Mouse (Mus musculus): ENCODE results near the gene Msh2. TPM values are rescaled to one million over a fixed set of nuclear protein-coding genes. Genes with fewer than 3 reads are reported as not detected.

Msh2 gene
- polyA plus RNA-seq, 1 experiment, result 0.43 TPM

GRCm38 (mm10) chr17:87698996-87699765, 27.1 kb downstream of the Msh2 start:
- no peaks in the 10 kb centered on the region for H3K9me3 ChIP-seq (ENCODE audit: control insufficient read depth, low read length)
- no peak for TF ChIP-seq TAL1 (IDR thresholded peaks at IDR 0.05; ENCODE audit: low read length)
- TF ChIP-seq GATA1 (IDR thresholded peaks at IDR 0.05; ENCODE audit: low read length), result no peak
- H3K36me3 ChIP-seq (ENCODE audit: control insufficient read depth), result peaks cover 82% of the 10 kb centered on the region
- no peaks in the 10 kb centered on the region for H3K4me1 ChIP-seq (ENCODE audit: control insufficient read depth)
- no peaks in the 10 kb centered on the region for H3K27me3 ChIP-seq (ENCODE audit: control insufficient read depth)
- H3K4me3 ChIP-seq (replicated peaks), result no peak overlapping the region

DNA sequence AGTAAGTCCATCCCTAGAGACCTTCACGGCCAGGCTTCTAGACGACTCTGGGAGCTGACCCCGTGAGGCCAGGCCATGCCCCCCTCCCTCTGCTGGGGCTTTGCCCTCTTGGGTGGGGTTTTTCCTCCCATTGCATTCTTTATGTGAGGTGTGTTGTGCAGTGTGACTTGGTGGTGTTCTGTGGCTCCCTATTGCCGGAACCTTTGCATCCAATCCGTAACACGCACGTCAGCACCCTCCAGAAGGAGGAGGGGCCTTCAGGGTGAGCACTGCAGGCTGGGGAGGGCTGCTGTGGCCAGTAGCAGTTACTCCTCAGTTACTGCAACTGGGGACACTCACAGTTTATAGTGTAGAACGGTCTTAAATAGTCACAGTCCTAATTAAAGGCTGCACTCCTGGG, 28.0 kb downstream of the Msh2 start:
- H3K36me3 ChIP-seq (ENCODE audit: control insufficient read depth), result peaks cover 78% of the 10 kb centered on the region
- TF ChIP-seq GATA1 (IDR thresholded peaks at IDR 0.05; ENCODE audit: low read length) (no peak), TAL1 (IDR thresholded peaks at IDR 0.05; ENCODE audit: low read length) (no peak)
- H3K27me3 ChIP-seq (ENCODE audit: control insufficient read depth), result no peaks in the 10 kb centered on the region

GRCm38 (mm10) chr17:87724727-87725126, 52.6 kb downstream of the Msh2 start:
- Histone ChIP-seq H3K9me3 (ENCODE audit: control insufficient read depth, low read length) (no peaks in the 10 kb centered on the region), H3K36me3 (ENCODE audit: control insufficient read depth) (peaks cover 56% of the 10 kb centered on the region), H3K4me1 (ENCODE audit: control insufficient read depth) (no peaks in the 10 kb centered on the region), H3K27me3 (ENCODE audit: control insufficient read depth) (no peaks in the 10 kb centered on the region), H3K4me3 (replicated peaks) (no peak overlapping the region)
- no peak for TF ChIP-seq TAL1 (IDR thresholded peaks at IDR 0.05; ENCODE audit: low read length)
- no peak for TF ChIP-seq GATA1 (IDR thresholded peaks at IDR 0.05; ENCODE audit: low read length)

More for the DNA sequence above, 28.0 kb downstream of the Msh2 start:
- no peaks in the 10 kb centered on the region for H3K4me1 ChIP-seq (ENCODE audit: control insufficient read depth)
- no peaks in the 10 kb centered on the region for H3K9me3 ChIP-seq (ENCODE audit: control insufficient read depth, low read length)
- H3K4me3 ChIP-seq (replicated peaks), result no peak overlapping the region

DNA sequence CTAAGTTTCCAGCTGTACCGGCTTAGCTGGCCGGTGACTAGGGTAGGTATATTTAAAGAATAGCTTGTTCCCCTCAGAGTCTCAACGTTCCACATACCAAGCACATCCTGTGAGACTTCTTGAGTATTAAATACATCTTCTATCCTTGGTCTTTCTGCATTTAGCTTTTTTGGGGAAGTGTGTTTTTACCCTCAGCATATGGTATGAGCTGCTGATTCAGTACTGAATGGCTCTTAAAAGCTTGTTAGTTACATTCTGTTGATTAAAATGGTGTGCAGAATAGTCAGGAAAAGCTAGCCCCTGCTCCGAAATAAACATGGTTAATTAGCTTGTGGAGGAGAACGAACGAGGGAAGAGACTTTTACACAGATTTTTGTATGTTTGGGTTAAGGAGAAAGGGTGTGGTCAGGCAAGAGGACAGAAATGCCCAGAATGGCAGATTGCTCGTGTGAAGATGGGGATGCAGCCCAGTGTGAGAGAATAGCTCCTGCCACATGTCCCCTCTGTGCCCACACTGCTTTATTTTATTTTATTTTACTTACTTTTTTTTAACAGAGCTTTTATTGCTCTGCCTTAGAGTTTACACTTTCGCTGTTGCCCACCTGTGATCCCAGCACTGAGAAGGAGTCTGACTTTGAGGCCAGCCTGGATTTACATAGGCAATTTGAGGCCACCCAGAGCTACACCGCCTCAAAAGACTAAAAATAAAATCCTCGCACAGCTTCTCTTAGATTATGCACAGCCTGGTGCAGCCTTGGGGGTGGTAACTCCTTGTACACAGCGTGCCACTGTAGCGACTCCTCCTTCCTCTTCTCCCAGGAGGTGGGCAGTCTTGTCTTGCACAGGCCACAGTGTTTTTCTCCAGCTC, 54.6 kb downstream of the Msh2 start:
- Histone ChIP-seq H3K9me3 (ENCODE audit: control insufficient read depth, low read length) (no peaks in the 10 kb centered on the region), H3K4me3 (replicated peaks) (no peak overlapping the region), H3K4me1 (ENCODE audit: control insufficient read depth) (no peaks in the 10 kb centered on the region), H3K27me3 (ENCODE audit: control insufficient read depth) (no peaks in the 10 kb centered on the region), H3K36me3 (ENCODE audit: control insufficient read depth) (peaks cover 37% of the 10 kb centered on the region)
- no peak for TF ChIP-seq GATA1 (IDR thresholded peaks at IDR 0.05; ENCODE audit: low read length)
- TF ChIP-seq TAL1 (IDR thresholded peaks at IDR 0.05; ENCODE audit: low read length), result no peak

GRCm38 (mm10) chr17:87731962-87732361, 59.8 kb downstream of the Msh2 start:
- TF ChIP-seq TAL1 (IDR thresholded peaks at IDR 0.05; ENCODE audit: low read length) (no peak), GATA1 (IDR thresholded peaks at IDR 0.05; ENCODE audit: low read length) (no peak)
- Histone ChIP-seq H3K9me3 (ENCODE audit: control insufficient read depth, low read length) (0 out of 2 replicates have a peak, but pooled peaks cover 3% of the 10 kb centered on the region), H3K36me3 (ENCODE audit: control insufficient read depth) (no peaks in the 10 kb centered on the region), H3K4me3 (replicated peaks) (no peak overlapping the region), H3K4me1 (ENCODE audit: control insufficient read depth) (no peaks in the 10 kb centered on the region), H3K27me3 (ENCODE audit: control insufficient read depth) (no peaks in the 10 kb centered on the region)

DNA sequence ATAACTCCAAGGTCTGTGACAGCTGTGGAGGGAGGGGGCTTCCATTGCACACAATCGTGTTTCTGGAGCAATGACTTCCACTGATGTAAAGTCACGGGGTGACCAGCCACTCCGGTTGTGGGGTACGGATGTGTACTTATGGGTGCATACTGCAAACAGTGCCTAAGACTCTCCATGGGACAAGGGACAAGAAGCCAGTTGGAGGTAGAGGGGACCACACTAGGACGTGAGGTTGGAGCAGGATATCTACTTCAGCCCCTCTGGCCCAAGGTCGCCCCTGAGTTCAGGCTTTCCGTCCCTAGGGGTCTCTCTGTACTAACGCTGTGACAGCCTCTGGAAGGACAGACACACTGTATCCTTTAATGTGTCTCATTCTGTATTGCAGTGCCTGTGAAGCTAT, 62.3 kb downstream of the Msh2 start:
- Histone ChIP-seq H3K9me3 (ENCODE audit: control insufficient read depth, low read length) (0 out of 2 replicates have a peak, but pooled peaks cover 3% of the 10 kb centered on the region), H3K36me3 (ENCODE audit: control insufficient read depth) (no peaks in the 10 kb centered on the region), H3K4me1 (ENCODE audit: control insufficient read depth) (no peaks in the 10 kb centered on the region), H3K27me3 (ENCODE audit: control insufficient read depth) (no peaks in the 10 kb centered on the region), H3K4me3 (replicated peaks) (no peak overlapping the region)
- no peak for TF ChIP-seq TAL1 (IDR thresholded peaks at IDR 0.05; ENCODE audit: low read length)
- no peak for TF ChIP-seq GATA1 (IDR thresholded peaks at IDR 0.05; ENCODE audit: low read length)

DNA sequence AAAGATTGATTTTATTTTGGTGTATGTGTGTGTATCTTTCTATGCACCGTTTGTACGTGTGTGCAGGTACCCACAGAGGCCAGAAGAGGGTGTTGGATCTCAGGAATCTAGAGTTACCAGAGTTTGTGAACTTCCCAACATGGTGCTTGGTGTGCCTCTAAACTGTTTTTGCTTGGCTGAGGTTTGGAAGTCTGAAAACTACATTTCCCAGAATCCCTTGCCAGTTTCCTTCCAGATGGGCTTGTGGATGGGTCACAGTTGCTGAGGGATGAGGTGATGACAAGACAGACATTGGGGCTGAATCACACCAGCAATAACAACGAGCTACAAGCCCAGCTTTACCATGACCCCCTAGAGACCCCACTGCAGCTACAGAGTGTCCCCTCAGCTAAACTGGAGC, 65.0 kb downstream of the Msh2 start:
- no peak overlapping the region for H3K4me3 ChIP-seq (replicated peaks)
- TF ChIP-seq TAL1 (IDR thresholded peaks at IDR 0.05; ENCODE audit: low read length) (no peak), GATA1 (IDR thresholded peaks at IDR 0.05; ENCODE audit: low read length) (no peak)
- H3K27me3 ChIP-seq (ENCODE audit: control insufficient read depth), result no peaks in the 10 kb centered on the region
- 0 out of 2 replicates have a peak, but pooled peaks cover 3% of the 10 kb centered on the region for H3K9me3 ChIP-seq (ENCODE audit: control insufficient read depth, low read length)
- H3K4me1 ChIP-seq (ENCODE audit: control insufficient read depth), result no peaks in the 10 kb centered on the region
- H3K36me3 ChIP-seq (ENCODE audit: control insufficient read depth), result no peaks in the 10 kb centered on the region

DNA sequence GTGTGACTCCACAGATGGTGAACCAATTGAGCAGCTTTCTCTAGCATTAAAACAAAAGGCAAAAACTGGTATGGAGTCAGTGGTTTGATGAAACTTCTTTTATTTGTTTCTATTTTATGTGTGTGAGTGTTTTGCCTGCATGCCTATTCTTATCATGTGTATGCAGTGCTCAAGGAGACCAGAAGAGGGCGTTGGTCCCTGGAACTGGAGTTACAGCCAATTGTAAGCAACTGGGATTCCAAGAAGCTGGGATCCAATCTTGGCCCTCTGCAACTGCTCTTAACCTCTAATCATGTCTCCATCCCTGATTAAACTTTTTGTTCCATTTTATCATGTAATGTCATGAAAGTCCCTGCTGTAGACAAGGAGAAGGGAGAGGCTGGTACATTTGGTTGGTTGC, 67.7 kb downstream of the Msh2 start:
- Histone ChIP-seq H3K36me3 (ENCODE audit: control insufficient read depth) (no peaks in the 10 kb centered on the region), H3K4me1 (ENCODE audit: control insufficient read depth) (no peaks in the 10 kb centered on the region)
- no peak for TF ChIP-seq GATA1 (IDR thresholded peaks at IDR 0.05; ENCODE audit: low read length)
- TF ChIP-seq TAL1 (IDR thresholded peaks at IDR 0.05; ENCODE audit: low read length), result no peak

More for the DNA sequence above, 67.7 kb downstream of the Msh2 start:
- H3K27me3 ChIP-seq (ENCODE audit: control insufficient read depth), result peaks cover 13% of the 10 kb centered on the region
- 0 out of 2 replicates have a peak, but pooled peaks cover 2% of the 10 kb centered on the region for H3K9me3 ChIP-seq (ENCODE audit: control insufficient read depth, low read length)
- H3K4me3 ChIP-seq (replicated peaks), result no peak overlapping the region
